Mouse (Mus musculus): ENCODE data around the gene Chn2. TPM values are rescaled to one million over a fixed set of nuclear protein-coding genes. Genes with fewer than 3 reads are reported as not detected.
A peak's percentile ranks its signal among the peaks of the same experiment; 100 is the strongest.

Gene Chn2
- polyA plus RNA-seq (2012; ENCODE audit: insufficient read depth, low replicate concordance): 4.0 and 9.5 TPM in 2 replicates

- Histone ChIP-seq H3K4me3 (replicated peaks) (peak within 1 kb of the TSS; percentile 95), H3K4me1 (peaks cover 68% of the 10 kb centered on the region), H3K36me3 (replicated peaks; ENCODE audit: low read length) (no peaks in the 10 kb centered on the region), H3K27me3 (replicated peaks) (peaks cover 33% of the 10 kb centered on the region), H3K9me3 (peaks cover 5% of the 10 kb centered on the region)
- TF ChIP-seq GATA1 (IDR thresholded peaks at IDR 0.05; ENCODE audit: borderline replicate concordance, low read length) (no peak), FLI1 (IDR thresholded peaks at IDR 0.05; ENCODE audit: low read length) (no peak)
These were observed at the start of gene Chn2 for GRCm38 (mm10) chr6:54039357-54039804. Gene Chn2 (plus strand): TSS chr6:54039554.

- Histone ChIP-seq H3K27me3 (replicated peaks) (peaks cover 23% of the 10 kb centered on the region), H3K9me3 (peaks cover 20% of the 10 kb centered on the region), H3K4me1 (no peaks in the 10 kb centered on the region), H3K36me3 (replicated peaks; ENCODE audit: low read length) (no peaks in the 10 kb centered on the region), H3K4me3 (replicated peaks) (no peak overlapping the region)
- TF ChIP-seq GATA1 (IDR thresholded peaks at IDR 0.05; ENCODE audit: borderline replicate concordance, low read length) (no peak), FLI1 (IDR thresholded peaks at IDR 0.05; ENCODE audit: low read length) (no peak)
These were observed 47.0 kb upstream of the Chn2 start for GRCm38 (mm10) chr6:53992386-53992785.

GRCm38 (mm10) chr6:53995519-53995918 lies 43.8 kb upstream of the Chn2 start:
- no peaks in the 10 kb centered on the region for H3K4me1 ChIP-seq

GRCm38 (mm10) chr6:53996226-53996955 lies 43.0 kb upstream of the Chn2 start:
- no peaks in the 10 kb centered on the region for H3K4me1 ChIP-seq
- H3K4me3 ChIP-seq (replicated peaks): no peak overlapping the region
- H3K9me3 ChIP-seq: peaks cover 17% of the 10 kb centered on the region
- TF ChIP-seq FLI1 (IDR thresholded peaks at IDR 0.05; ENCODE audit: low read length): no peak
- no peak for TF ChIP-seq GATA1 (IDR thresholded peaks at IDR 0.05; ENCODE audit: borderline replicate concordance, low read length)
- no peaks in the 10 kb centered on the region for H3K36me3 ChIP-seq (replicated peaks; ENCODE audit: low read length)
- H3K27me3 ChIP-seq (replicated peaks): peaks cover 13% of the 10 kb centered on the region

More at GRCm38 (mm10) chr6:53995519-53995918, 43.8 kb upstream of the Chn2 start:
- Histone ChIP-seq H3K4me3 (replicated peaks) (no peak overlapping the region), H3K9me3 (peaks cover 20% of the 10 kb centered on the region), H3K36me3 (replicated peaks; ENCODE audit: low read length) (no peaks in the 10 kb centered on the region), H3K27me3 (replicated peaks) (peaks cover 15% of the 10 kb centered on the region)
- TF ChIP-seq FLI1 (IDR thresholded peaks at IDR 0.05; ENCODE audit: low read length): no peak
- no peak for TF ChIP-seq GATA1 (IDR thresholded peaks at IDR 0.05; ENCODE audit: borderline replicate concordance, low read length)

DNA sequence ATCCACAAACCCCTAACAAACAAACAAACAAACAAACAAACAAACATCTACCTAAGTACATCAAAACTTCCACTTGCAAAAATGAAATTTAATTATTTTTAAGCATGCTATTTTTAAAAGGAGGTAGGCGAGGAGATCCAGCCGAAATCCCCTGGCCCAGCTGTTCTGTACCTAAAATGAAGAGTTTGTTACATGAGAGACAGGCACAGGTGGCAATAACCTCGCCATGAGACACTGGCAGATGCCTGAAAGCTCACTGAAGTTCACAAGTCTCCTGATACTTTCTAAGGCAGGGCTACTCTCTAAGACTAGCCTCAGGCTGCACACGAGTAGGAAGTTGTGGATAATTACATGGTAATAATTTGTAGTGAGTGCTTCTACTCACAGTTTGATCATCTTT lies 34.1 kb upstream of the Chn2 start:
- Histone ChIP-seq H3K4me3 (replicated peaks) (no peak overlapping the region), H3K27me3 (replicated peaks) (peaks cover 18% of the 10 kb centered on the region), H3K9me3 (peaks cover 5% of the 10 kb centered on the region), H3K36me3 (replicated peaks; ENCODE audit: low read length) (no peaks in the 10 kb centered on the region), H3K4me1 (no peaks in the 10 kb centered on the region)
- TF ChIP-seq FLI1 (IDR thresholded peaks at IDR 0.05; ENCODE audit: low read length): no peak
- TF ChIP-seq GATA1 (IDR thresholded peaks at IDR 0.05; ENCODE audit: borderline replicate concordance, low read length): no peak

- Histone ChIP-seq H3K9me3 (no peaks in the 10 kb centered on the region), H3K27me3 (replicated peaks) (peaks cover 15% of the 10 kb centered on the region), H3K4me3 (replicated peaks) (no peak overlapping the region), H3K4me1 (no peaks in the 10 kb centered on the region), H3K36me3 (replicated peaks; ENCODE audit: low read length) (no peaks in the 10 kb centered on the region)
- TF ChIP-seq GATA1 (IDR thresholded peaks at IDR 0.05; ENCODE audit: borderline replicate concordance, low read length): no peak
- no peak for TF ChIP-seq FLI1 (IDR thresholded peaks at IDR 0.05; ENCODE audit: low read length)
These were observed 30.8 kb upstream of the Chn2 start for GRCm38 (mm10) chr6:54008448-54009120.

GRCm38 (mm10) chr6:54009293-54009692 lies 30.1 kb upstream of the Chn2 start:
- Histone ChIP-seq H3K27me3 (replicated peaks) (peaks cover 15% of the 10 kb centered on the region), H3K9me3 (no peaks in the 10 kb centered on the region), H3K4me3 (replicated peaks) (no peak overlapping the region), H3K4me1 (no peaks in the 10 kb centered on the region), H3K36me3 (replicated peaks; ENCODE audit: low read length) (no peaks in the 10 kb centered on the region)
- TF ChIP-seq GATA1 (IDR thresholded peaks at IDR 0.05; ENCODE audit: borderline replicate concordance, low read length): no peak
- TF ChIP-seq FLI1 (IDR thresholded peaks at IDR 0.05; ENCODE audit: low read length): no peak

GRCm38 (mm10) chr6:54010362-54010761 lies 29.0 kb upstream of the Chn2 start:
- Histone ChIP-seq H3K4me3 (replicated peaks) (no peak overlapping the region), H3K36me3 (replicated peaks; ENCODE audit: low read length) (no peaks in the 10 kb centered on the region), H3K9me3 (no peaks in the 10 kb centered on the region), H3K4me1 (no peaks in the 10 kb centered on the region), H3K27me3 (replicated peaks) (peaks cover 15% of the 10 kb centered on the region)
- no peak for TF ChIP-seq GATA1 (IDR thresholded peaks at IDR 0.05; ENCODE audit: borderline replicate concordance, low read length)
- no peak for TF ChIP-seq FLI1 (IDR thresholded peaks at IDR 0.05; ENCODE audit: low read length)

DNA sequence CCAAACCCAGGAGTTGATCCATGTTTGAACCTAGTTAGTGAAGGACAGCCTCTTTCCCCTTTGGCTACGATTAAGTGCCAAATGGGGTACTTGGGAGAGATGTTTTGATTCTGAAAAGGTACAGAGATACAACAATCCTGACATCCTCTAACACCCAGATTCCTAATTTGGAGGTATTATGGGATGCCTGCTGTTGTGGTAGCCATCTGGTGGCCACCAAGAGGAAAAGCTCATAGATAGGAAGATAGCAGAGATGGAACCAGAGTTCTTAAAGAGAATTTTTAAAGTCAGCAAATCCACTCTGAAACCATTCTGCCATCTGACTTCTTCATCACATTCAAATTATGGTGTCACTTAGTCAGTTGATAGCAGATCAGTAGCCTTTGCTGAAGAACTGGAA lies 27.2 kb upstream of the Chn2 start:
- Histone ChIP-seq H3K4me3 (replicated peaks) (no peak overlapping the region), H3K36me3 (replicated peaks; ENCODE audit: low read length) (no peaks in the 10 kb centered on the region), H3K4me1 (no peaks in the 10 kb centered on the region), H3K27me3 (replicated peaks) (peaks cover 10% of the 10 kb centered on the region), H3K9me3 (no peaks in the 10 kb centered on the region)
- TF ChIP-seq GATA1 (IDR thresholded peaks at IDR 0.05; ENCODE audit: borderline replicate concordance, low read length) (no peak), FLI1 (IDR thresholded peaks at IDR 0.05; ENCODE audit: low read length) (no peak)

DNA sequence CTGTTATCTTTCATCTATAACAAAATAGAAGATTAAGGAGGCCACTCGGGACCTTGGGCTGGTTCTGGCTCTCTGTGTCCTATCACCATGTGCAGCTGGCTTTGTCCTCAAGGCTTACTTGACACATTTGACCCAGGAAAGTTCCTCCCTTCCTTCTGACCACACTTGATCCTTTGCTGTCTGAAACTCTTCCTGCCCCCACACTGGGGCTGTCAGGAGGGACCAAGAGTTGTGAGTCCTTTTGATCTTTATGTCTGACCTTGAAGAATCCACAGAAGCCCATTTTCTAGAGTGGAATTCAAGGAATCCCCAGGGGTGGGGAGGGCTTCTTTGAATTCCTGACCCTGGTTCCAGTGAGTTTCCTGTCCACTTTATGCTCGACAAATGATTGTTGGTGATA lies 21.3 kb upstream of the Chn2 start:
- no peaks in the 10 kb centered on the region for H3K9me3 ChIP-seq
- TF ChIP-seq GATA1 (IDR thresholded peaks at IDR 0.05; ENCODE audit: borderline replicate concordance, low read length) (no peak), FLI1 (IDR thresholded peaks at IDR 0.05; ENCODE audit: low read length) (no peak)
- no peak overlapping the region for H3K4me3 ChIP-seq (replicated peaks)
- peaks cover 8% of the 10 kb centered on the region for H3K27me3 ChIP-seq (replicated peaks)
- H3K36me3 ChIP-seq (replicated peaks; ENCODE audit: low read length): no peaks in the 10 kb centered on the region
- H3K4me1 ChIP-seq: peaks cover 18% of the 10 kb centered on the region
